Mouse (Mus musculus): Measurements from ENCODE around the gene Glrp1. TPM values are rescaled to one million over a fixed set of nuclear protein-coding genes. Genes with fewer than 3 reads are reported as not detected.

Glrp1 gene
- polyA plus RNA-seq, 1 experiment from 2014 or later = not detected

DNA sequence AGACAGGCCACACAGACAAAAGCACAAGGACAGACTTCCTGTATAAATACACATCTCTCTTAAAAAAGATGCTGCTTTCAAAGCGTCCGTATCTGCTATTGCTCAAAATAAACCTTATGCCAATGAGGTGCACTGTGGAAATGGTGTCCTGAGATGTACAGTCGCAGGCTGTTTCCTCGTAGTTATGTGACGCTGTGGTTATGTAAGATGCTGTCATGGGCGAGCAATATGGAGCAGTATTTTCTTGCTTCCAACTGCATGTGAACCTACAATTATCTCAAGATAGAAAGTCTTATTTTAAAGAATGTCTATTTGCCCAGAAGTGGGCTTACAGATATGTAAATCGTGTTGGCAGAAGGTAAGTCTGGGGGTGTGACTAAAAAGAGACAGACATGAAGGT lies 37.3 kb upstream of the Glrp1 start:
- Histone ChIP-seq H3K4me1 (replicated peaks; ENCODE audit: control insufficient read depth, insufficient read depth, low read length) (no peaks in the 10 kb centered on the region), H3K9me3 (ENCODE audit: control insufficient read depth) (no peaks in the 10 kb centered on the region), H3K27me3 (replicated peaks; ENCODE audit: control insufficient read depth, insufficient read depth, low read length) (no peaks in the 10 kb centered on the region), H3K4me3 (ENCODE audit: low read depth, low read length) (no peak overlapping the region), H3K36me3 (ENCODE audit: control insufficient read depth, insufficient read depth) (no peaks in the 10 kb centered on the region), H3K27ac (ENCODE audit: low read depth, low read length) (no peak overlapping the region), H3K4me2 (replicated peaks; ENCODE audit: low read depth) (no peak overlapping the region), H3K9ac (ENCODE audit: low read depth, low read length) (no peak overlapping the region)
- ATAC-seq = no peak
- 73% methylated on average over 7 of the region's 7 CpGs for WGBS
- no peak for TF ChIP-seq CTCF (IDR thresholded peaks at IDR 0.05; ENCODE audit: low read depth)

DNA sequence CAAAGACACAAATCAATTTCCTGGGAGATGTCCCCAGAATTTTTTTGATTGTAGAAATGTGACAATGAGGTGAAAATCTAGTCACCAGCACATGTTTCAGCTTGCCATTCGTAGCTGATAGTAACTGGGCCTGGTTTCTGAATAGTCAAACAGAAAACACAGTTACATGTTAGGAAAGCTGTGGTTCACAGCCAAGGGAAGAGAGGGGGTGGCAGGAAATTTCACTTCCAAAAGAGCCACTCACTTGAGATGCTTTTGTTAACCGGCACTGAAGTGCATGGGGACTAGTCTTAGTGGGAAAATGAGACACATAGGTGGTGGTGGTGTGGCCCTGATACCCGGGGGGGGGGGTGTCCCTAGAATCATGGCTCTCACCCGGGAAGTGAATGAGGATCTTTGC lies 33.7 kb upstream of the Glrp1 start:
- Histone ChIP-seq H3K9ac (ENCODE audit: low read depth, low read length) (no peak overlapping the region), H3K4me3 (ENCODE audit: low read depth, low read length) (no peak overlapping the region), H3K4me2 (replicated peaks; ENCODE audit: low read depth) (no peak overlapping the region), H3K36me3 (ENCODE audit: control insufficient read depth, insufficient read depth) (no peaks in the 10 kb centered on the region), H3K9me3 (ENCODE audit: control insufficient read depth) (no peaks in the 10 kb centered on the region), H3K27me3 (replicated peaks; ENCODE audit: control insufficient read depth, insufficient read depth, low read length) (no peaks in the 10 kb centered on the region), H3K27ac (ENCODE audit: low read depth, low read length) (no peak overlapping the region), H3K4me1 (replicated peaks; ENCODE audit: control insufficient read depth, insufficient read depth, low read length) (no peaks in the 10 kb centered on the region)
- TF ChIP-seq CTCF (IDR thresholded peaks at IDR 0.05; ENCODE audit: low read depth) = no peak
- WGBS = 77% methylated on average over 4 of the region's 4 CpGs
- ATAC-seq = no peak

GRCm38 (mm10) chr1:88539823-88540222 lies 30.0 kb upstream of the Glrp1 start:
- H3K4me2 ChIP-seq (replicated peaks; ENCODE audit: low read depth) = no peak overlapping the region
- ATAC-seq = no peak
- H3K4me1 ChIP-seq (replicated peaks; ENCODE audit: control insufficient read depth, insufficient read depth, low read length) = no peaks in the 10 kb centered on the region
- WGBS = 69% methylated on average over 3 of the region's 3 CpGs
- no peak overlapping the region for H3K4me3 ChIP-seq (ENCODE audit: low read depth, low read length)
- H3K27me3 ChIP-seq (replicated peaks; ENCODE audit: control insufficient read depth, insufficient read depth, low read length) = no peaks in the 10 kb centered on the region
- no peaks in the 10 kb centered on the region for H3K36me3 ChIP-seq (ENCODE audit: control insufficient read depth, insufficient read depth)
- TF ChIP-seq CTCF (IDR thresholded peaks at IDR 0.05; ENCODE audit: low read depth) = no peak
- H3K9ac ChIP-seq (ENCODE audit: low read depth, low read length) = no peak overlapping the region
- H3K27ac ChIP-seq (ENCODE audit: low read depth, low read length) = no peak overlapping the region
- no peaks in the 10 kb centered on the region for H3K9me3 ChIP-seq (ENCODE audit: control insufficient read depth)

DNA sequence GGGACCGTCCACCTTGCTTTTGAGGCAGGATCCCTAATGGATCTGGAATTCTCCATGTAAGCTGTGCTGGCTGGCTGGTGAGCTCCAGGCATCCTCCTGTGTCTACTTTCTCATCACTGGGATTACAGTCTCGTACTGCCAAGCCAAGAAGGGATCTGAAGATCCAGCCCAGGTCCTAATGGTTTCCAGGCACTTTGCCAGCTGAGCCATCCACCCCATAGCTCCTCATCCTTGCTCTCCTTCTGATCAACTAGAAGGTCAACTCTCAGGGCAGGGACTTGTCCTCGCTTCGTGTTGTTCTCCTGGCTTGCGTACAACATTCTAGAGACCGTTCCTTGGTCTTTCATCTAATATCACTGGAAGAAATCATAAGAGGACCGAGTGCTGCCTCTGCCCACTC lies 29.4 kb upstream of the Glrp1 start:
- Histone ChIP-seq H3K36me3 (ENCODE audit: control insufficient read depth, insufficient read depth) (no peaks in the 10 kb centered on the region), H3K9me3 (ENCODE audit: control insufficient read depth) (no peaks in the 10 kb centered on the region), H3K27ac (ENCODE audit: low read depth, low read length) (no peak overlapping the region), H3K4me1 (replicated peaks; ENCODE audit: control insufficient read depth, insufficient read depth, low read length) (no peaks in the 10 kb centered on the region), H3K4me2 (replicated peaks; ENCODE audit: low read depth) (no peak overlapping the region), H3K4me3 (ENCODE audit: low read depth, low read length) (no peak overlapping the region), H3K9ac (ENCODE audit: low read depth, low read length) (no peak overlapping the region), H3K27me3 (replicated peaks; ENCODE audit: control insufficient read depth, insufficient read depth, low read length) (no peaks in the 10 kb centered on the region)
- WGBS = 77% methylated on average over 7 of the region's 7 CpGs
- no peak for TF ChIP-seq CTCF (IDR thresholded peaks at IDR 0.05; ENCODE audit: low read depth)
- no peak for ATAC-seq

DNA sequence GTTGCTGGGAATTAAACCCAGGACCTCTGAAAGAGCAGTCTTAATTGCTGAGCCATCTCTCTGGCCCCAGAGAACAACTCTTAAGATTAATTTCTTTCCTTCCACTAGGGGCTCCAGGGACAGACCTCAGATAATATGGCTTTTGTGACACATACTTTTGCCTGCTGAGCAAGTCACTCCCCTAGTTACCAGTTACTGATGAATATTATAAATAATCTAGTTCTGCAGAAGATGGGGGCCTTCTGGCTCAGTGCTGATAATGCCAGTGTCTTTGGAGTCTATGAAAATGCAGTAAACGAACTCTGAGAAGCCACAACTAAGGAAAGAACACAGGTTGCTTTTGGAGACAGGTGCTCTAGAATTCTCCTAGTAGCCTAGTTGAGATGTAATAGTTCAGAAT lies 26.4 kb upstream of the Glrp1 start:
- Histone ChIP-seq H3K4me2 (replicated peaks; ENCODE audit: low read depth) (no peak overlapping the region), H3K9ac (ENCODE audit: low read depth, low read length) (no peak overlapping the region), H3K36me3 (ENCODE audit: control insufficient read depth, insufficient read depth) (no peaks in the 10 kb centered on the region), H3K9me3 (ENCODE audit: control insufficient read depth) (no peaks in the 10 kb centered on the region), H3K27me3 (replicated peaks; ENCODE audit: control insufficient read depth, insufficient read depth, low read length) (no peaks in the 10 kb centered on the region), H3K4me3 (ENCODE audit: low read depth, low read length) (no peak overlapping the region), H3K4me1 (replicated peaks; ENCODE audit: control insufficient read depth, insufficient read depth, low read length) (no peaks in the 10 kb centered on the region), H3K27ac (ENCODE audit: low read depth, low read length) (no peak overlapping the region)
- ATAC-seq = no peak
- WGBS = 85% methylated on average over 1 of the region's 1 CpGs
- TF ChIP-seq CTCF (IDR thresholded peaks at IDR 0.05; ENCODE audit: low read depth) = no peak

GRCm38 (mm10) chr1:88534091-88534490 lies 24.2 kb upstream of the Glrp1 start:
- TF ChIP-seq CTCF (IDR thresholded peaks at IDR 0.05; ENCODE audit: low read depth) = no peak
- Histone ChIP-seq H3K27me3 (replicated peaks; ENCODE audit: control insufficient read depth, insufficient read depth, low read length) (no peaks in the 10 kb centered on the region), H3K4me3 (ENCODE audit: low read depth, low read length) (no peak overlapping the region), H3K9me3 (ENCODE audit: control insufficient read depth) (0 out of 2 replicates have a peak, but pooled peaks cover 2% of the 10 kb centered on the region), H3K36me3 (ENCODE audit: control insufficient read depth, insufficient read depth) (no peaks in the 10 kb centered on the region), H3K9ac (ENCODE audit: low read depth, low read length) (no peak overlapping the region), H3K4me1 (replicated peaks; ENCODE audit: control insufficient read depth, insufficient read depth, low read length) (no peaks in the 10 kb centered on the region), H3K4me2 (replicated peaks; ENCODE audit: low read depth) (no peak overlapping the region), H3K27ac (ENCODE audit: low read depth, low read length) (no peak overlapping the region)
- ATAC-seq = no peak
- WGBS = 35% methylated on average over 5 of the region's 5 CpGs

GRCm38 (mm10) chr1:88526161-88526560 lies 16.3 kb upstream of the Glrp1 start:
- WGBS = 58% methylated on average over 6 of the region's 6 CpGs
- TF ChIP-seq CTCF (IDR thresholded peaks at IDR 0.05; ENCODE audit: low read depth) = no peak
- H3K9me3 ChIP-seq (ENCODE audit: control insufficient read depth) = 0 out of 2 replicates have a peak, but pooled peaks cover 4% of the 10 kb centered on the region

More at GRCm38 (mm10) chr1:88526161-88526560, 16.3 kb upstream of the Glrp1 start:
- Histone ChIP-seq H3K4me3 (ENCODE audit: low read depth, low read length) (no peak overlapping the region), H3K4me2 (replicated peaks; ENCODE audit: low read depth) (no peak overlapping the region), H3K27me3 (replicated peaks; ENCODE audit: control insufficient read depth, insufficient read depth, low read length) (no peaks in the 10 kb centered on the region), H3K9ac (ENCODE audit: low read depth, low read length) (no peak overlapping the region), H3K27ac (ENCODE audit: low read depth, low read length) (no peak overlapping the region), H3K36me3 (ENCODE audit: control insufficient read depth, insufficient read depth) (no peaks in the 10 kb centered on the region), H3K4me1 (replicated peaks; ENCODE audit: control insufficient read depth, insufficient read depth, low read length) (no peaks in the 10 kb centered on the region)
- no peak for ATAC-seq
